Mouse (Mus musculus) midbrain, embryonic 10.5 days (tissue): ENCODE data around the gene Tmem209. TPM values are rescaled to one million over a fixed set of nuclear protein-coding genes. Genes with fewer than 3 reads are reported as not detected.
A peak's percentile ranks its signal among the peaks of the same experiment; 100 is the strongest.

Source experiments
- DNase-seq: peaks from one replicate; pipeline ENCODE4 v3.0.0-alpha.2; 2017; ENCODE audit warnings: low spot score
- H3K27ac ChIP-seq: fragments of 300-500 bp; sonication (generic); replicated peaks from 2 replicates; pipeline ENCODE4 v1.5.1; 2016; ENCODE audit warnings: mild to moderate bottlenecking
- H3K27me3 ChIP-seq: fragments of 300-500 bp; sonication (generic); 2 replicates; pipeline ENCODE4 v1.6.1; 2016; ENCODE audit warnings: low read depth, mild to moderate bottlenecking; ENCODE audit not compliant: poor library complexity, severe bottlenecking
- H3K36me3 ChIP-seq: fragments of 300-500 bp; sonication (generic); 2 replicates; pipeline ENCODE4 v1.6.1; 2016; ENCODE audit warnings: mild to moderate bottlenecking, moderate library complexity
- H3K4me1 ChIP-seq: fragments of 300-500 bp; sonication (generic); 2 replicates; pipeline ENCODE4 v1.6.1; 2016
- H3K4me3 ChIP-seq: fragments of 300-500 bp; sonication (generic); 2 replicates; pipeline ENCODE4 v1.5.1; 2016; ENCODE audit warnings: mild to moderate bottlenecking, moderate library complexity
- H3K9me3 ChIP-seq: fragments of 300-500 bp; sonication (generic); replicated peaks from 2 replicates; pipeline ENCODE4 v1.6.1; 2016; ENCODE audit warnings: mild to moderate bottlenecking
- WGBS: fragments of 180-500 bp; shearing (Covaris S2); methylation state at CpG from one replicate; pipeline ENCODE4 v1.1.7; 2016; 5-methylcytosine and 5-hydroxymethylcytosine counted together
- polyA plus RNA-seq: library from polyadenylated mRNA; unstranded; fragments of >200 nt; fragmentation: Nextera tagmentation; extraction: Ambion mirVana; gene quantifications from 2 replicates; pipeline ENCODE4 v1.2.1, GENCODE M21; 2016

Gene Tmem209
- polyA plus RNA-seq = 47.8 and 52.7 TPM in 2 replicates

DNA sequence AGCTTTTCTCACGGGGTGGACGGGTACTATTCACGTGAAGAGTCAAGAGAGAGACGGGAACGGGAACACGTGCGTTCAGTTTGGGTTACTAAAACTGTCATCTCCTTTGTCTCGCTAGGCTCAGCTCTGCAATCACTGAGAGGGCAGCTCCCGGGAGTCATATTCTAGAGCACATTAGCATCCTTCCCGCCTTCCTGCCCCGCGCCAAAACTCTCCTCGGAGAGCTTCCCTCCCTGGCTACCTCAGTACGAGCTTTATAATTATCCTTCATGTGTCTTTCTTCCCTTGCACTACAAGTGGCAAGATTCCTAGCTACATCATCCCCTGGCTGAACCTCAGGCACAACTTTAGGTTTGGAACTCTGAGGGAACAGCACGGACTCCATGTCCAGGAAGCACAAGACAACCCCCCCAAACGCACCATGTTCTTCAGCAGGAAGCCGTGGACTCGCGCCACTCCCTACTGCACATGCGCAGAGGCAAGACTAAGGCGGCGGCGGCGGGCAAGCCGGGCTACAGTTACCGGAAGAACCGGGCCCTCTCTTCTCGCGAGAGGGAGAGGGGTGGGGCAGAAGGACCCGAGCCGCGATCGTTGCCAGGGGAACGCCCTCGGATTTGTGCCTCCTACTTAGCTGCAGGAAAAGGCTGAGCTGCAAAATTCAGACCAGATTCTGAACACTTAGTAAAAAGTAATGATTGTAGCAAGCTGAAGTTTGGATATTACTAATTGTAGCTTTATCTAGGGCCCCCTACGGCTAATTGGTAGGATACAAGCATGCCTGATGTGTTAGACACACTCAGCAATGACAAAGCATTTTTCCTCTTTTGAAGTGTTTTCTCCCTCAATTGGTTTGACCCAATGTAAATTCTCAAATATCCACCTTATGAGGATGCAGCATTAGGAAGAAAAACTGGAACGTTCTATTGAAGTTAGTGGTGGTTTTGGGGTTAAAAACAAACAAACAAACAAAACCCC, at the start of gene Tmem209, which contains the start of gene Ssmem1:
TSS of gene Tmem209 (minus strand) at position 519 of the 975 bp plus-strand sequence.
TSS of gene Ssmem1 (plus strand) at position 585 of the 975 bp plus-strand sequence.
- Histone ChIP-seq H3K9me3 (no peaks in the 10 kb centered on the region; the same call in 1 of the 2 replicates), H3K27ac (peak within 1 kb of the TSS; percentile 98), H3K4me3 (peak within 1 kb of the TSS; percentile 66), H3K27me3 (no peaks in the 10 kb centered on the region), H3K36me3 (peaks cover 30% of the 10 kb centered on the region), H3K4me1 (peaks cover 41% of the 10 kb centered on the region)
- peak; percentile 100 for DNase-seq
- under 1% methylated on average over 37 of the region's 37 CpGs for WGBS

DNA sequence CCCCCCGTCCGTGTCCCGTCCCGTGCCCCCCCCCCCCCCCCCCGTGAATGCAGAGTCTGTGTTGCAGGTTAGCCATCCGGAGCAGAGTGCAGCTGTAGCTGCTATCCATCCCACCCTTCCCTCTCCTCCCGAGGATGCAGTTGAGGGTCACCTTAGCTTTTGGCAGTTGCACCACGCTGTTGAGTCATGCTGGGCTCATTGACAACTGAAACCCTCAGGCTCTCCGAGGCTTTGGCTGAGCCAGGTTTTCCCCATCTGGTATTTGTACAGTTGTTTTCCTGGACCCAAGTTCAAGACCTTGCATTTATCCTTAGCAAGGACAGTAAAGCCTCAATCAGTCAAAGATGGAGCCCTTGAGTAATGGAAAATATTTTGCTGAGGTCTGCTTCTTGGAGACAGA, 46.5 kb upstream of the Tmem209 start:
- WGBS = 19% methylated on average over 4 of the region's 9 CpGs
- peaks cover 37% of the 10 kb centered on the region for H3K4me1 ChIP-seq
- H3K9me3 ChIP-seq = no peaks in the 10 kb centered on the region
- H3K27ac ChIP-seq = peak overlapping the region; percentile 63
- DNase-seq = no peak
- H3K36me3 ChIP-seq = no peaks in the 10 kb centered on the region
- no peak overlapping the region for H3K4me3 ChIP-seq
- no peaks in the 10 kb centered on the region for H3K27me3 ChIP-seq

DNA sequence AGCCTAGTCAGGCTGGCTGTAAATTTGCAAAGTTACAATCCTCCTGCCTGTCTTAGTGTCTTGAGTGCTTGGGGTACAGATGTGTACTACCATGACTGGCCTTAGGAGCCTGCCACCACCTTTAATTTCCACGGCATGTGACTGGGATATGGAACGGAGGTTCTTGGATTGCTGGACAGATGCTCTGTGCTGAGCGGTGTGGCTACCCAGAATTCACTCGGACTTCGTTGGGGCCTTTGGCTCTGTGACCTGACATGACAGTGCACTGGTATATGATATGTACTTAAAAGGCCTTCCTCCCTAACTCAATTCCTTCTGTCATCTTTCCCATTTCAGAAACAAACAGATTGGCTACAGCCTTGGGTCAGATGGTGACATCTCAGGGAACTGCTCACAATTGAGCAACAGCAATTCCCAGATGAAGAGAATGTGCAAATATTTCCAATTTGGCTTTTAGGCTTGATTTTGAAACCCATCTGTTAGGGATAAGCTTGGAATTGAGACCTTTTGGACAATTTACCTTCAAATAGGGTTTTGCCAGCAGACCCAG, 45.1 kb upstream of the Tmem209 start:
- Histone ChIP-seq H3K27ac (no peak overlapping the region), H3K4me1 (peaks cover 47% of the 10 kb centered on the region), H3K9me3 (0 out of 2 replicates have a peak, but pooled peaks cover 4% of the 10 kb centered on the region), H3K4me3 (no peak overlapping the region), H3K36me3 (no peaks in the 10 kb centered on the region), H3K27me3 (no peaks in the 10 kb centered on the region)
- WGBS = 94% methylated on average over 5 of the region's 5 CpGs
- DNase-seq = no peak

DNA sequence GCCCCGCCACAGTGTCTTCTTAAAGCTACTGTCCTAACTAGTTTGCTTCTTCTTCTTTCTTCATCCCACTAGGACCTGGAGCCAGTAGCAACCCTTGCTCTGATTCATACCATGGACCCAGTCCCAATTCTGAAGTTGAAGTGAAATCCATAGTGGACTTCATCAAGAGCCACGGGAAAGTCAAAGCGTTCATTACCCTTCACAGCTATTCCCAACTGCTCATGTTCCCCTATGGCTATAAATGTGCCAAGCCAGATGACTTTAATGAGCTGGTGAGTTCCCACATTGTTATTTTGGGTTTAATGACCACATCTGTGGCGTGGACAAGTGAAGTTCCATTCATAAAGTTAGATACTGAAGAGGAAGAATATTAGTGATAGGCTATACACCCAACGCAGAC, 44.5 kb upstream of the Tmem209 start:
- Histone ChIP-seq H3K36me3 (no peaks in the 10 kb centered on the region), H3K27ac (peak overlapping the region; percentile 72; the same call in 1 of the 2 replicates), H3K27me3 (no peaks in the 10 kb centered on the region), H3K9me3 (0 out of 2 replicates have a peak, but pooled peaks cover 4% of the 10 kb centered on the region), H3K4me1 (peaks cover 53% of the 10 kb centered on the region), H3K4me3 (no peak overlapping the region)
- WGBS = 94% methylated on average over 5 of the region's 5 CpGs
- DNase-seq = no peak

- H3K27me3 ChIP-seq = no peaks in the 10 kb centered on the region
- H3K4me1 ChIP-seq = peaks cover 59% of the 10 kb centered on the region
- H3K9me3 ChIP-seq = 0 out of 2 replicates have a peak, but pooled peaks cover 4% of the 10 kb centered on the region
- no peaks in the 10 kb centered on the region for H3K36me3 ChIP-seq
- no peak for DNase-seq
- WGBS = 81% methylated on average over 7 of the region's 7 CpGs
- H3K27ac ChIP-seq = peak overlapping the region; percentile 72
- H3K4me3 ChIP-seq = no peak overlapping the region
Observed at GRCm38 (mm10) chr6:30553381-30554010, 43.9 kb upstream of the Tmem209 start.

GRCm38 (mm10) chr6:30552628-30553027, 43.0 kb upstream of the Tmem209 start:
- H3K4me3 ChIP-seq = no peak overlapping the region
- WGBS = 64% methylated on average over 6 of the region's 6 CpGs
- H3K36me3 ChIP-seq = no peaks in the 10 kb centered on the region
- H3K4me1 ChIP-seq = peaks cover 68% of the 10 kb centered on the region
- H3K9me3 ChIP-seq = 0 out of 2 replicates have a peak, but pooled peaks cover 4% of the 10 kb centered on the region
- peak overlapping the region; percentile 90 for H3K27ac ChIP-seq
- no peak for DNase-seq
- H3K27me3 ChIP-seq = no peaks in the 10 kb centered on the region

GRCm38 (mm10) chr6:30551644-30552580, 42.3 kb upstream of the Tmem209 start:
- WGBS = 16% methylated on average over 23 of the region's 23 CpGs
- DNase-seq = peak; percentile 77
- Histone ChIP-seq H3K36me3 (no peaks in the 10 kb centered on the region), H3K4me1 (peaks cover 75% of the 10 kb centered on the region), H3K27me3 (no peaks in the 10 kb centered on the region), H3K9me3 (0 out of 2 replicates have a peak, but pooled peaks cover 4% of the 10 kb centered on the region), H3K27ac (peak overlapping the region; percentile 90), H3K4me3 (peak overlapping the region; percentile 42)

GRCm38 (mm10) chr6:30551193-30551515, 41.6 kb upstream of the Tmem209 start:
- peak overlapping the region; percentile 90 for H3K27ac ChIP-seq
- no peak for DNase-seq
- H3K4me3 ChIP-seq = no peak overlapping the region
- no peaks in the 10 kb centered on the region for H3K36me3 ChIP-seq
- peaks cover 82% of the 10 kb centered on the region for H3K4me1 ChIP-seq
- H3K27me3 ChIP-seq = no peaks in the 10 kb centered on the region
- H3K9me3 ChIP-seq = 0 out of 2 replicates have a peak, but pooled peaks cover 4% of the 10 kb centered on the region

- no peak overlapping the region for H3K4me3 ChIP-seq
- no peaks in the 10 kb centered on the region for H3K27me3 ChIP-seq
- H3K9me3 ChIP-seq = 0 out of 2 replicates have a peak, but pooled peaks cover 4% of the 10 kb centered on the region
- H3K27ac ChIP-seq = peak overlapping the region; percentile 90
- peaks cover 82% of the 10 kb centered on the region for H3K4me1 ChIP-seq
- H3K36me3 ChIP-seq = no peaks in the 10 kb centered on the region
- DNase-seq = no peak
- 73% methylated on average over 7 of the region's 7 CpGs for WGBS
Observed at GRCm38 (mm10) chr6:30550496-30551192, 41.1 kb upstream of the Tmem209 start.

DNA sequence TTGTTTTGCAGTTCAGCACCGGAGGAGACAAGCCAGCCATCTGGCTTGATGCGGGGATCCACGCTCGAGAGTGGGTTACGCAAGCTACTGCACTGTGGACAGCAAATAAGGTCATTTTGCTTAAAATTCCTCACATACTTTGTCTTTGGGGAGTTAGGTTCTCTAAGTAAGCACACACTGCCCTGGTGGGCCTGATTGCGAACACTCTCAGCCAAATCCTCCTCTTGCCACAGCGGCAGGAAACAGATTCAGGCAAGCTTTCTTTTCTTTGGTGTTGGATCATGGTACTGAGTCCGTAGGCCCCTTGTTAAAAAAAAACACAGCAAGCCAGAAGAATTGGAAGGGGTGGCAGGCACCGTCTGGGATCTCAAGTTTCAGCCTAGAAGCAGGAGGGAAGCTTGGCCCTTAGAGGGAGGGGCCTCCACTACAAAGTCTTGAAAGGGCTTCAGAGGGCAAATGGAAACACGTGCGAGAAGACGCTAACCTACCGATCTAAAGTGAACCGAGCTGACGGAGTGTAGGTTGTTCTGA, 39.7 kb upstream of the Tmem209 start:
- H3K4me3 ChIP-seq = peak overlapping the region; percentile 35
- peak; percentile 70 for DNase-seq

More for the DNA sequence above, 39.7 kb upstream of the Tmem209 start:
- Histone ChIP-seq H3K36me3 (no peaks in the 10 kb centered on the region), H3K9me3 (0 out of 2 replicates have a peak, but pooled peaks cover 4% of the 10 kb centered on the region), H3K27ac (peak overlapping the region; percentile 92), H3K27me3 (no peaks in the 10 kb centered on the region), H3K4me1 (peaks cover 90% of the 10 kb centered on the region)
- WGBS = 8% methylated on average over 15 of the region's 15 CpGs
